Mouse (Mus musculus) ES-E14 (cell line): ENCODE data around the gene Zfp524.

ENCODE experiments used
- CHD2 ChIP-seq: IDR thresholded peaks from 2 replicates; pipeline ENCODE4 v1.6.1; 2014; ENCODE audit warnings: mild to moderate bottlenecking, low read depth, low read length, inconsistent platforms
- HCFC1 ChIP-seq: IDR thresholded peaks from 2 replicates; pipeline ENCODE4 v1.6.1; 2012; ENCODE audit warnings: low read length, inconsistent platforms, borderline replicate concordance; ENCODE audit not compliant: insufficient read depth
- MAFK ChIP-seq: IDR thresholded peaks from 2 replicates; pipeline ENCODE4 v1.6.1; 2014; ENCODE audit warnings: mild to moderate bottlenecking, low read depth, low read length, inconsistent platforms; ENCODE audit not compliant: insufficient read depth
- ZC3H11A ChIP-seq: IDR thresholded peaks from 2 replicates; pipeline ENCODE4 v1.6.1; 2012; ENCODE audit warnings: low read depth, mild to moderate bottlenecking, inconsistent platforms, low read length, borderline replicate concordance
- ZNF384 ChIP-seq: IDR thresholded peaks from 2 replicates; pipeline ENCODE4 v1.6.1; 2012; ENCODE audit warnings: low read depth, low read length, inconsistent platforms

DNA sequence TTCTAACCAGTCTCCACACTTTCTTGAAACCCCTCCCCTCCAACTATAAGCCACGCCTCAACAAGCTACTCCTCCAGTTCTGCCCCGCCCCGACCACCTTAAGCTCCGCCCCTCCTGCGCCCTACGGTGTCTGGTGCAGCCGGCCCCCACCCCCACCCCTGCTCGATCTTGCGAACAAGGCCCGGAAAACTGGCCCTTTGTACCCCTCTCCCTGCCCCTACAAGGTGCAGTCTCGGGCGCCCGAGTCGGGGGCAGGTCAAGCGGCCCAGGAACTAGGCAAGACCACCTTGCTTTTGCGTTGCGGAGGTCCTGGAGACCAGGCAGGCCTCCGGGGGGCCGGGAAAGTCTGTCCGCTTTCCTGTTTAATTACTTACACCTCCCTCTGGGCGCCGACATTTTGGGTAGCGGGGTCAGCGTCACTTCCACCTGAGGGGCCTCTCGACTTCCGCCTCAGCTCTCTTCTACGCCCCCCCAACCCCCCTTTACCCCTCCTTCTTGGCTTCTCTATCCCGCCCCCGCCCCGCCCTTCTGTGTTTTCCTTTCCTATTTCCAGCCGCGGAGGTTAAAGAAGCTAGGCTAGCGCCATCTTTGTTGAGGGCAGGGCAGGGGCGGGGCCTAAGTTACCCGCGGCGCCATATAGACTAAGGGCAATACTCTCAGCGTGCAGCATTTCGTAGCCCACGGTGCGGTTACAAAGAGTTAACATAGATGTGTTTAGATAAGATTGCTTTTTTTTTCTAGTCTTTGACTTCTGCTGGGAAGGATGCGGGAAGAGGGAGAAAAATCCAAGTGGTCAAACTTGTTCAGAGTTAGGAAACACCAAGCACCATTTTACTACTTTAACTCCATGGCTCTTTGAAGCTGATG is at the start of gene Zfp524, which contains the start of gene Fiz1:
- TF ChIP-seq CHD2 (no peak), MAFK (no peak), ZNF384 (no peak), HCFC1 (peak; percentile 82; the same call in 1 of the 2 replicates), ZC3H11A (no peak)
